In the genomic region with DNA sequence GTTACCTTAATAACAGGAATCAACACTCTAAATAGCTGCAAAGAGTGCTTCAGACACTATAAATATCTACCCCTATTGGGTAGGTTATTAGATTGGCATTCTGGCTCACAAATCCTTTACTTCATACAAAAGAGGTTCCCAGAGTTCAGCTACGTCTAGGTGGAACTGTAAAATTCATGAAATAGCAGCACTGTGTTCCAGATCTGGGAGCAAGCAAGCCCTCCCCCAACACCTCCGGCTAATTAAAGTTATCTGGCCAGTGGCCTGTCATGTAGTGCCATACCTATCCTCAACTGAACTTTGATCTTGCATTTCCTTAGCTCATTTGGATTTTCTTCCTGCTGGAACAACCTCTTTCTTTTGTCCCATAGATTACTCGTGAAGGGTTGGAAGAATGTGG, we compare ENCODE assay signal across 12 mouse cellular contexts.
"Had no signal": no experiment of that assay in that cellular context is flagged by ENCODE, and none has a peak within 500 bp of the region (broad histone marks: within the 10 kb centered on the region; RNA-seq: fewer than 3 reads in every experiment).

No protein-coding gene starts in this region.

- ATAC-seq: lung, postnatal 0 days; midbrain, embryonic 13.5 days had no signal

- H3K4me3 ChIP-seq: left cerebral cortex, adult 2 months; limb, embryonic 10.5 days; liver, embryonic 15.5 days; midbrain, embryonic 13.5 days; stomach, embryonic 15.5 days had no signal

- H3K4me2 ChIP-seq: liver, embryonic 11.5 days; liver, embryonic 15.5 days; midbrain, embryonic 13.5 days; stomach, embryonic 15.5 days had no signal

- H3K9ac ChIP-seq: liver, embryonic 15.5 days; midbrain, embryonic 13.5 days; stomach, embryonic 15.5 days had no signal

- H3K9me3 ChIP-seq: limb, embryonic 10.5 days; liver, embryonic 15.5 days; midbrain, embryonic 13.5 days; stomach, embryonic 15.5 days had no signal

- H3K36me3 ChIP-seq: limb, embryonic 10.5 days; liver, embryonic 15.5 days; midbrain, embryonic 13.5 days; stomach, embryonic 15.5 days had no signal

- H3K27ac ChIP-seq: left cerebral cortex, adult 2 months; limb, embryonic 10.5 days; liver, embryonic 15.5 days; midbrain, embryonic 13.5 days; stomach, embryonic 15.5 days had no signal

- H3K27me3 ChIP-seq: liver, embryonic 15.5 days; midbrain, embryonic 13.5 days; stomach, embryonic 15.5 days had no signal

- H3K4me1 ChIP-seq: limb, embryonic 10.5 days; liver, embryonic 15.5 days; midbrain, embryonic 13.5 days; stomach, embryonic 15.5 days had no signal

- DNase-seq: lung, adult 2 months; lung, postnatal 36 days; right cerebral cortex, postnatal 14 days; thymus, adult 2 months; thymus, postnatal 25 days had no signal
